Mouse (Mus musculus): ENCODE data around the gene Plpp1.

GRCm38 (mm10) chr13:112754871-112755270 lies 45.7 kb upstream of the Plpp1 start:
- TF ChIP-seq GATA1 (IDR thresholded peaks at IDR 0.05; ENCODE audit: low read length) (no peak), TAL1 (IDR thresholded peaks at IDR 0.05; ENCODE audit: low read length) (no peak)
